Mouse (Mus musculus) 3134 (cell line): Measurements from ENCODE around the gene Gm5114.
A peak's percentile ranks its signal among the peaks of the same experiment; 100 is the strongest.
"Not testable (repeated sequence)": the region's sequence is repeated elsewhere in the genome, so short reads cannot be mapped to it uniquely, and the experiment has no call there.

Experiments used
- DNase-seq: peaks from one replicate; pipeline ENCODE4 v3.0.0-alpha.2; 2011; ENCODE audit warnings: low spot score; ENCODE audit not compliant: insufficient read length; ENCODE audit errors: extremely low read depth

Gm5114 gene

DNA sequence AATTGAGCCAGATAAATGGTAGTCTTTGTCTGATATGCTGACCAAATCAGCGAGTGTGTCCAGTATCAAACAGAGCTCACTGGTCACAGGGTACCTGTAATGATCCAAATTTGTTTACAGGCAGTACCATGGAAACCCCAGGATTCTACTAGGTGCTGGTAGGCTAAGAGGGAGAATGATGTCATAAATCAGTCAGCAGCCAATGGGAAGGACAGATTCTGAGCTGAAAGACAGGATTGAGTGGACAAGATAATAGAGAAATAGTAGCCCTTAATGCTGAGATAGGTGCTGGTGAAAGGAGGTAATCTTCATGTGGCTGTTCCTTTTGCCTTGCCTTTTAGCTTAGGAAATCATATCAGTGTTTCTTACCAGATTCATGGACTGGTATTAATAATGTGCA, at the start of gene Gm5114:
Gene Gm5114, minus strand, starts transcription at position 101 of the 400 bp plus-strand sequence.
- DNase-seq = not testable (repeated sequence)

DNA sequence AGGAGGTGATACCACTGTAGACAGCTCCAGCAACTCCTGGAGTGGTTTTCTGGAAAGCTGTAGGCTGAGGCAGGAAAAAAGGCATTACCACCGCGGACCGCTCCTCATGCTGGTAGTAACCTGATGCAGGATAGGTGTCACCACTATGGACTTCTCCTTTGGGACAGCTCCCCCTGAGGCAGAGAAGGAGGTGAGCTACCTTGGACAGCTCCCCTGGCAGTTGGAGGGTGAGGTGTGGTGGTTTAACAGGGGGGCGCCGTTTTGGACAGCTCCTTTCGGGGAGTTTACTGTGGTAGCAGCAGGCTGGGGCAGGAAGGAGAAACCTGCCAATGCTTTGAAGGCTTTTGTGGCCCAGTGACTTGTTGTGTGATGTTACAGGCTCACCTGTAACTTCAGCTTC, 42.8 kb upstream of the Gm5114 start:
- DNase-seq = no peak

DNA sequence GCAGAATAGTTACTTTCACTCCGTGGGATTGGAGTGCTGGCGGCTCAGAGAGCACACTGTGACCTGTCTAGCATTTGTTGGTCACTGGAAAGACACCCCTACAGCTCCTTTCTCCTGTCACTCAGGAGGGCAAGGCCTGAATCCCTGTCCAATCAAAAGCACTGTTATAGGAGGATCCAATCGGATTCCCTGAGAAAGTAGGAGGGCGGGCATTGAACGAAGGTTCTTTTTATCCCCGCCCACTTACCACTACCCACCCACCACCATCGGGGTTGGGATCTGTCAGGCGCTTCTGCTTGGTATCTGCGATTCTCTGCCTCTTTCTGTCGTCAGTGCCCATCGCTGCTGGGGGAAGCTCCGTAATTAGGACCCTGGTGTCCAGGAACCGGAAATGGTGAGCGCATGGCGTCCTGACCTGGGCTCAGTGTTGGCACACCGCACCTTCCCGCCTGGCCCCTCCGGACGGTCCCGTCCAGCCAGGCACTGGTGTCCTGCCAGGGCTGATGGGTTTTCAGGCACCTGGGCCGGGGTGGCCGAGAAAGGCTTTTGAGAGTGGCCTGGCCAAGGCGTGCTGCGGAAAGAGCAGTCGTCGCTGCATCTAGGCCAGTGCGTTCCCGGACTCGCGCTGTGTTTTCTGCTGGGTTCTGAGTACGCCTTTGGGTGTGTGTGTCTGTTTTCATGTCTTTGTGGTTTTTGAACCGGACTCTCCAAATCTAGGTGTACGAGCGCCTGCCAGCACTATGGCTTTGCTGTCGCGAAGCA, 36.5 kb upstream of the Gm5114 start:
- peak; percentile 72 for DNase-seq

DNA sequence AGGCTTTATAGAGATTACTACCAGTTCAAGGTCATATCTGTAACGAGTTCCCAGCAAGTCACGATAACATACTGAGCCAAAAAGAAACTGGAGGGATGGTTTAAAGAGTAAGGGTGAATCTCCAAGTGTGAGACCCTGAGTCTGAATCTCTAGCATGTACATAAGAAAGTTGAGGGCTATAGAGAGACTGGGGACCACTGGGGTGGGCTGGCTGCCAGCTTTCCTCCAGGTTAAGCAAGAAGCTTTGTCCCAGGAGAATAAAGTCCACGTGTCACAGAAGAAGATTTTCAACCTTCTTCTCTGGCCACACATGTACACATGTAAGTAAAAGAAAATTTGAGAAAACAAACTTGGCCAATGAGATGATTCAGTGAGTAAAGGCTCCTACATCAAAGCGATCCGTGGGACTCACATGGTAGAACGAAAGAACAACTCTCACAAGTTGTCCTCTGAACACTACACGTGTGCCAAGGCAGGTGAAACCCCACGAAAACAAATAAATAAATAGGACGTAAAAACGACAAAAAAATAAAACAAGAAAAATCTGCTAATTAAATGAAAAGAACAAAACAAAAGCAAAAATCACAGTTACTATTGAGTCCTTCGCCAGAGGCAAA, 35.8 kb upstream of the Gm5114 start:
- no peak for DNase-seq

GRCm38 (mm10) chr7:39441237-39441636, 28.3 kb upstream of the Gm5114 start:
- DNase-seq = no peak

DNA sequence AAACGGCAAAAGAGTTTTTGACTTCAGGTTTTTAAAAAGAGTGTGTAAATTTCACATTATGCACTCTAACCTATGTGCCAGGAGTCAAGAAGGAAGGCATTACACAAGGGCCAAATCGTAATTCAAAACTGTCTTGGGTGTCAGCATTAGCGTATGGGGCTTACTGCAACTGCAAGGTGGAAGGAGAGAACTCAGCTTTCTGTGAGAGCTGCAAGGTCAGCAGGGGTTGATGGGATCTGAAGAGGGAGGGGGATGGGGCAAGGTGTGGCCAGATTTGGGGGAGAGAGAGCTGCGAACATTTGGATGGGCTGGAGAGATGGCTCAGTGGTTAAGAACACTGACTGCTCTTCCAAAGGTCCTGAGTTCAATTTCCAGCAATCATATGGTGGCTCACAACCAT, 27.4 kb upstream of the Gm5114 start:
- no peak for DNase-seq
